Mouse (Mus musculus) heart, embryonic 12.5 days (tissue): ENCODE measurements at regions not wholly inside any gene's neighbourhood (a gene's known extent, or its start where the extent isn't known, plus 50 kb on each side); places are given as distances from the start of the nearest gene placed in this dataset.

Experiments
- ATAC-seq: fragments of 200-750 bp; cut with Nextera tagmentation; 2 replicates; pipeline ENCODE4 v1.8.0; 2017; ENCODE audit warnings: moderate TSS enrichment, moderate library complexity; ENCODE audit not compliant: insufficient number of reproducible peaks, low FRiP score
- H3K27ac ChIP-seq: fragments of 300-500 bp; sonication (generic); 2 replicates; pipeline ENCODE4 v1.5.1; 2016; ENCODE audit warnings: mild to moderate bottlenecking, moderate library complexity; ENCODE audit not compliant: poor library complexity, severe bottlenecking
- H3K27me3 ChIP-seq: fragments of 300-500 bp; sonication (generic); replicated peaks from 2 replicates; pipeline ENCODE4 v1.6.1; 2016; ENCODE audit warnings: mild to moderate bottlenecking, moderate library complexity
- H3K36me3 ChIP-seq: fragments of 300-500 bp; sonication (generic); 2 replicates; pipeline ENCODE4 v1.6.1; 2016; ENCODE audit warnings: mild to moderate bottlenecking, moderate library complexity
- H3K4me1 ChIP-seq: fragments of 300-500 bp; sonication (generic); replicated peaks from 2 replicates; pipeline ENCODE4 v1.6.1; 2016; ENCODE audit warnings: mild to moderate bottlenecking
- H3K4me2 ChIP-seq: fragments of 300-500 bp; sonication (generic); 2 replicates; pipeline ENCODE4 v1.6.1; 2016; ENCODE audit warnings: mild to moderate bottlenecking, moderate library complexity
- H3K4me3 ChIP-seq: fragments of 300-500 bp; sonication (generic); 2 replicates; pipeline ENCODE4 v1.5.1; 2016; ENCODE audit warnings: mild to moderate bottlenecking
- H3K9ac ChIP-seq: fragments of 300-500 bp; sonication (generic); 2 replicates; pipeline ENCODE4 v1.6.1; 2016; ENCODE audit warnings: mild to moderate bottlenecking, moderate library complexity
- H3K9me3 ChIP-seq: fragments of 300-500 bp; sonication (generic); replicated peaks from 2 replicates; pipeline ENCODE4 v1.6.1; 2016; ENCODE audit warnings: mild to moderate bottlenecking, moderate library complexity
- WGBS: fragments of 180-500 bp; shearing (Covaris S2); methylation state at CpG from one replicate; pipeline ENCODE4 v1.1.7; 2016; 5-methylcytosine and 5-hydroxymethylcytosine counted together

GRCm38 (mm10) chr11:84667711-84668110 lies 142.4 kb upstream of the Lhx1 start:
- Histone ChIP-seq H3K4me3 (no peak overlapping the region), H3K27ac (no peak overlapping the region), H3K9me3 (no peaks in the 10 kb centered on the region), H3K27me3 (0 out of 2 replicates have a peak, but pooled peaks cover 2% of the 10 kb centered on the region), H3K9ac (no peak overlapping the region), H3K4me1 (no peaks in the 10 kb centered on the region), H3K4me2 (no peak overlapping the region), H3K36me3 (no peaks in the 10 kb centered on the region)
- WGBS: 62% methylated on average over 4 of the region's 4 CpGs
- no peak for ATAC-seq

- Histone ChIP-seq H3K27ac (no peak overlapping the region), H3K4me2 (no peak overlapping the region), H3K36me3 (no peaks in the 10 kb centered on the region), H3K27me3 (no peaks in the 10 kb centered on the region), H3K9me3 (no peaks in the 10 kb centered on the region), H3K4me1 (no peaks in the 10 kb centered on the region), H3K4me3 (no peak overlapping the region), H3K9ac (no peak overlapping the region)
- WGBS: 47% methylated on average over 3 of the region's 3 CpGs
- ATAC-seq: no peak
Observed at GRCm38 (mm10) chr11:84664258-84664657, 138.9 kb upstream of the Lhx1 start.

GRCm38 (mm10) chr11:84661981-84662380 lies 136.6 kb upstream of the Lhx1 start:
- 11% methylated on average over 7 of the region's 7 CpGs for WGBS

GRCm38 (mm10) chr11:84660877-84661276 lies 135.5 kb upstream of the Lhx1 start:
- no peak overlapping the region for H3K4me2 ChIP-seq
- no peak overlapping the region for H3K9ac ChIP-seq
- no peak overlapping the region for H3K4me3 ChIP-seq
- no peaks in the 10 kb centered on the region for H3K4me1 ChIP-seq
- no peak overlapping the region for H3K27ac ChIP-seq
- whole genome bisulfite sequencing: 43% methylated on average over 8 of the region's 8 CpGs
- no peak for ATAC-seq
- H3K27me3 ChIP-seq: 0 out of 2 replicates have a peak, but pooled peaks cover 6% of the 10 kb centered on the region
- no peaks in the 10 kb centered on the region for H3K9me3 ChIP-seq
- no peaks in the 10 kb centered on the region for H3K36me3 ChIP-seq

More at GRCm38 (mm10) chr11:84661981-84662380, 136.6 kb upstream of the Lhx1 start:
- Histone ChIP-seq H3K9me3 (no peaks in the 10 kb centered on the region), H3K4me3 (no peak overlapping the region), H3K27ac (no peak overlapping the region), H3K27me3 (0 out of 2 replicates have a peak, but pooled peaks cover 6% of the 10 kb centered on the region), H3K9ac (no peak overlapping the region), H3K4me1 (no peaks in the 10 kb centered on the region), H3K36me3 (no peaks in the 10 kb centered on the region), H3K4me2 (no peak overlapping the region)
- no peak for ATAC-seq

- Histone ChIP-seq H3K4me1 (no peaks in the 10 kb centered on the region), H3K27me3 (peaks cover 12% of the 10 kb centered on the region; the same call in 1 of the 2 replicates), H3K27ac (no peak overlapping the region), H3K9ac (no peak overlapping the region), H3K36me3 (no peaks in the 10 kb centered on the region), H3K9me3 (no peaks in the 10 kb centered on the region), H3K4me3 (no peak overlapping the region), H3K4me2 (no peak overlapping the region)
- WGBS: 77% methylated on average over 7 of the region's 7 CpGs
- ATAC-seq: no peak
Observed at GRCm38 (mm10) chr11:84659370-84659937, 134.1 kb upstream of the Lhx1 start.

GRCm38 (mm10) chr11:84653481-84653880 lies 128.1 kb upstream of the Lhx1 start:
- H3K4me1 ChIP-seq: no peaks in the 10 kb centered on the region
- H3K27ac ChIP-seq: no peak overlapping the region
- no peaks in the 10 kb centered on the region for H3K9me3 ChIP-seq
- H3K27me3 ChIP-seq: peaks cover 19% of the 10 kb centered on the region; the same call in 1 of the 2 replicates
- ATAC-seq: no peak
- H3K36me3 ChIP-seq: no peaks in the 10 kb centered on the region
- H3K4me3 ChIP-seq: no peak overlapping the region
- H3K9ac ChIP-seq: no peak overlapping the region
- H3K4me2 ChIP-seq: no peak overlapping the region
- 48% methylated on average over 8 of the region's 8 CpGs for WGBS

GRCm38 (mm10) chr11:84648899-84649298 lies 123.6 kb upstream of the Lhx1 start:
- no peak overlapping the region for H3K4me3 ChIP-seq
- H3K27me3 ChIP-seq: peaks cover 27% of the 10 kb centered on the region
- no peak overlapping the region for H3K9ac ChIP-seq
- peaks cover 4% of the 10 kb centered on the region; the same call in 1 of the 2 replicates for H3K9me3 ChIP-seq
- H3K4me2 ChIP-seq: no peak overlapping the region
- WGBS: 81% methylated on average over 5 of the region's 5 CpGs
- no peaks in the 10 kb centered on the region for H3K36me3 ChIP-seq
- H3K27ac ChIP-seq: no peak overlapping the region
- no peak for ATAC-seq
- H3K4me1 ChIP-seq: no peaks in the 10 kb centered on the region

GRCm38 (mm10) chr11:84647104-84647503 lies 121.8 kb upstream of the Lhx1 start:
- ATAC-seq: no peak
- H3K4me1 ChIP-seq: no peaks in the 10 kb centered on the region; the same call in 1 of the 2 replicates
- H3K36me3 ChIP-seq: no peaks in the 10 kb centered on the region
- H3K27ac ChIP-seq: no peak overlapping the region
- peaks cover 44% of the 10 kb centered on the region for H3K27me3 ChIP-seq
- H3K4me3 ChIP-seq: no peak overlapping the region
- WGBS: 80% methylated on average over 5 of the region's 5 CpGs
- peaks cover 4% of the 10 kb centered on the region; the same call in 1 of the 2 replicates for H3K9me3 ChIP-seq
- H3K9ac ChIP-seq: no peak overlapping the region
- H3K4me2 ChIP-seq: no peak overlapping the region

GRCm38 (mm10) chr11:84643107-84643372 lies 117.7 kb upstream of the Lhx1 start:
- ATAC-seq: no peak
- peak overlapping the region; percentile 88 for H3K4me2 ChIP-seq

GRCm38 (mm10) chr11:84642300-84643106 lies 117.2 kb upstream of the Lhx1 start:
- WGBS: 3% methylated on average over 57 of the region's 67 CpGs
- Histone ChIP-seq H3K4me2 (peak overlapping the region; percentile 88), H3K27ac (no peak overlapping the region), H3K27me3 (peaks cover 79% of the 10 kb centered on the region), H3K4me3 (peak overlapping the region; percentile 56), H3K4me1 (no peaks in the 10 kb centered on the region; the same call in 1 of the 2 replicates), H3K36me3 (no peaks in the 10 kb centered on the region), H3K9me3 (peaks cover 4% of the 10 kb centered on the region; the same call in 1 of the 2 replicates), H3K9ac (peak overlapping the region; percentile 71)
- no peak; the same call in 1 of the 2 replicates for ATAC-seq

More at GRCm38 (mm10) chr11:84643107-84643372, 117.7 kb upstream of the Lhx1 start:
- H3K9me3 ChIP-seq: peaks cover 4% of the 10 kb centered on the region; the same call in 1 of the 2 replicates
- H3K27ac ChIP-seq: no peak overlapping the region
- H3K4me3 ChIP-seq: peak overlapping the region; percentile 56
- H3K9ac ChIP-seq: peak overlapping the region; percentile 71; the same call in 1 of the 2 replicates
- WGBS: 48% methylated on average over 5 of the region's 5 CpGs
- H3K36me3 ChIP-seq: no peaks in the 10 kb centered on the region
- no peaks in the 10 kb centered on the region; the same call in 1 of the 2 replicates for H3K4me1 ChIP-seq
- H3K27me3 ChIP-seq: peaks cover 74% of the 10 kb centered on the region

- Histone ChIP-seq H3K36me3 (no peaks in the 10 kb centered on the region), H3K4me2 (peak overlapping the region; percentile 88; the same call in 1 of the 2 replicates), H3K9ac (no peak overlapping the region), H3K27ac (no peak overlapping the region), H3K4me1 (no peaks in the 10 kb centered on the region; the same call in 1 of the 2 replicates), H3K27me3 (peaks cover 88% of the 10 kb centered on the region), H3K9me3 (no peaks in the 10 kb centered on the region), H3K4me3 (peak overlapping the region; percentile 56; the same call in 1 of the 2 replicates)
- no peak for ATAC-seq
- 23% methylated on average over 5 of the region's 5 CpGs for WGBS
Observed at GRCm38 (mm10) chr11:84641601-84642000, 116.3 kb upstream of the Lhx1 start.
